ENCODE assay signal across 18 mouse cellular contexts in the genomic region with DNA sequence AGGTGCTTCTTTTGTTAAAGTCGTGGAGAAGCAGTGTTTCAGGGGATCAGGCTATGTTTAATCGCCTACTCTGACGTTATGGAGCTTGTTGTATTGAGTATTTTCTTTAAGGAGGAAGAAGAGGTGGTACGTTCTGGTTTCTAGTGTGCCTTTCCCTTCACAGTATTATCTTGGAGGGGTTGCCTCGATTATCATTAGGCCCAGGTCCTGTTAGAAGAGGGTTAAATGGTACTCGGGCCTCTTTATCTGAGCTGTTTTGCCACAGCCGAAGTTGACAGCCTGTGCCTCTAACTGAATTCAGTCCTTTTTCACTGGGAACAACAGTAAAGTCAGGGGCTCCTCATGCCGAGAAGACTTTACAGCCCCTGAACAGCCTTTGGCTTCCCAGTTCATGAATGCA.
DNase-seq lines count a peak whose midpoint lies in the region; ATAC-seq and TF ChIP-seq lines count a peak whose summit lies in the region.
"Had no signal": no experiment of that assay in that cellular context is flagged by ENCODE, and none has a peak within 500 bp of the region (broad histone marks: within the 10 kb centered on the region; RNA-seq: fewer than 3 reads in every experiment).

No protein-coding gene starts in this region.

- H3K27ac ChIP-seq in limb, embryonic 15.5 days: peak overlapping the region; percentile 30; the same call in 1 of the 2 replicates
- H3K27ac ChIP-seq in limb, embryonic 10.5 days: no peak overlapping the region
- H3K27ac ChIP-seq in intestine, postnatal 0 days (ENCODE audit: low read depth, low read length): no peak overlapping the region
- H3K27ac ChIP-seq: forebrain, embryonic 13.5 days; hindbrain, embryonic 12.5 days; limb, embryonic 13.5 days had no signal

- peaks cover 97% of the 10 kb centered on the region for H3K4me1 ChIP-seq in erythroblast, embryonic 14.5 days (ENCODE audit: control insufficient read depth)
- H3K4me1 ChIP-seq in limb, embryonic 15.5 days: peaks cover 50% of the 10 kb centered on the region
- H3K4me1 ChIP-seq in limb, embryonic 10.5 days: peaks cover 38% of the 10 kb centered on the region
- H3K4me1 ChIP-seq in intestine, postnatal 0 days (replicated peaks; ENCODE audit: control insufficient read depth, insufficient read depth, low read length): no peaks in the 10 kb centered on the region; the same call in 1 of the 2 replicates

- DNase-seq in limb, embryonic 10.5 days (ENCODE audit: low spot score): no peak
- no peak for DNase-seq in layer of hippocampus, adult 11-12 months (ENCODE audit: low spot score)
- DNase-seq in thymus, postnatal 4 days: no peak
- DNase-seq: adrenal gland, postnatal 10 days; cerebellum, postnatal 25 days; heart, adult 18-20 months; kidney, adult 11 months; kidney, postnatal 4 days; right cerebral cortex, adult 18-20 months; thymus, adult 2 months had no signal

- H3K9ac ChIP-seq in limb, embryonic 15.5 days: no peak overlapping the region
- no peak overlapping the region for H3K9ac ChIP-seq in intestine, postnatal 0 days (ENCODE audit: low read depth, low read length)
- H3K9ac ChIP-seq: forebrain, embryonic 13.5 days; hindbrain, embryonic 12.5 days; limb, embryonic 13.5 days had no signal

- H3K27me3 ChIP-seq in erythroblast, embryonic 14.5 days (ENCODE audit: control insufficient read depth): no peaks in the 10 kb centered on the region
- no peaks in the 10 kb centered on the region for H3K27me3 ChIP-seq in limb, embryonic 15.5 days
- H3K27me3 ChIP-seq in limb, embryonic 10.5 days (ENCODE audit: low read depth, poor library complexity, severe bottlenecking): no peaks in the 10 kb centered on the region
- H3K27me3 ChIP-seq in intestine, postnatal 0 days (replicated peaks; ENCODE audit: control insufficient read depth, insufficient read depth, low read length): no peaks in the 10 kb centered on the region
- H3K27me3 ChIP-seq: hindbrain, embryonic 12.5 days; limb, embryonic 13.5 days had no signal

- 0 out of 2 replicates have a peak, but pooled peaks cover 2% of the 10 kb centered on the region for H3K9me3 ChIP-seq in erythroblast, embryonic 14.5 days (ENCODE audit: control insufficient read depth, low read length)
- no peaks in the 10 kb centered on the region for H3K9me3 ChIP-seq in limb, embryonic 15.5 days
- no peaks in the 10 kb centered on the region for H3K9me3 ChIP-seq in limb, embryonic 10.5 days (replicated peaks)
- H3K9me3 ChIP-seq in intestine, postnatal 0 days (ENCODE audit: control insufficient read depth): no peaks in the 10 kb centered on the region
- H3K9me3 ChIP-seq: forebrain, embryonic 13.5 days; hindbrain, embryonic 12.5 days; limb, embryonic 13.5 days had no signal

- peak overlapping the region; percentile 55 for H3K4me3 ChIP-seq in erythroblast, embryonic 14.5 days (replicated peaks)
- H3K4me3 ChIP-seq in limb, embryonic 15.5 days: no peak overlapping the region
- H3K4me3 ChIP-seq in limb, embryonic 10.5 days: no peak overlapping the region
- H3K4me3 ChIP-seq in intestine, postnatal 0 days (ENCODE audit: low read depth, low read length): no peak overlapping the region
- H3K4me3 ChIP-seq: forebrain, embryonic 13.5 days; hindbrain, embryonic 12.5 days; limb, embryonic 13.5 days had no signal

- 64% methylated on average over 8 of the region's 8 CpGs for WGBS in limb, embryonic 15.5 days
- WGBS in limb, embryonic 10.5 days: 63% methylated on average over 8 of the region's 8 CpGs
- WGBS in intestine, postnatal 0 days: 47% methylated on average over 8 of the region's 8 CpGs

- no peak for ATAC-seq in erythroblast, adult 5-6 weeks (replicated peaks; ENCODE audit: low FRiP score, poor library complexity, severe bottlenecking)
- ATAC-seq in limb, embryonic 15.5 days (ENCODE audit: insufficient number of reproducible peaks, low FRiP score, low TSS enrichment, low read depth): no peak
- no peak for ATAC-seq in intestine, postnatal 0 days
- peak; percentile 27 for ATAC-seq in megakaryocyte progenitor cell, adult 5-6 weeks (replicated peaks; ENCODE audit: poor library complexity)
- ATAC-seq: forebrain, embryonic 13.5 days had no signal

- no peak overlapping the region for H3K4me2 ChIP-seq in limb, embryonic 15.5 days
- 0 out of 2 replicates have a peak overlapping the region, but pooled peaks have one; percentile 1 for H3K4me2 ChIP-seq in intestine, postnatal 0 days (replicated peaks; ENCODE audit: low read depth)
- H3K4me2 ChIP-seq: forebrain, embryonic 13.5 days; hindbrain, embryonic 12.5 days; limb, embryonic 13.5 days had no signal

- TF ChIP-seq CTCF in intestine, postnatal 0 days (IDR thresholded peaks at IDR 0.05; ENCODE audit: low read depth): no peak

- H3K36me3 ChIP-seq in erythroblast, embryonic 14.5 days (ENCODE audit: control insufficient read depth): peaks cover 20% of the 10 kb centered on the region
- no peaks in the 10 kb centered on the region for H3K36me3 ChIP-seq in limb, embryonic 15.5 days
- no peaks in the 10 kb centered on the region for H3K36me3 ChIP-seq in limb, embryonic 10.5 days
- no peaks in the 10 kb centered on the region for H3K36me3 ChIP-seq in intestine, postnatal 0 days (ENCODE audit: control insufficient read depth, insufficient read depth)
- H3K36me3 ChIP-seq: hindbrain, embryonic 12.5 days; limb, embryonic 13.5 days had no signal
